Mouse (Mus musculus) cerebellum, adult 2 months (tissue): ENCODE data around the gene Dennd2d.

Experiments
- CTCF ChIP-seq: fragments of 200-500 bp; IDR thresholded peaks from 2 replicates; pipeline ENCODE4 v1.5.1; 2011; ENCODE audit warnings: low read depth, mild to moderate bottlenecking, control low read depth, low read length, moderate library complexity, borderline replicate concordance; ENCODE audit not compliant: insufficient read depth
- POLR2A ChIP-seq: fragments of 200-500 bp; IDR thresholded peaks from 2 replicates; pipeline ENCODE4 v1.6.1; 2011; ENCODE audit warnings: low read length, control low read depth, borderline replicate concordance; ENCODE audit not compliant: insufficient read depth

DNA sequence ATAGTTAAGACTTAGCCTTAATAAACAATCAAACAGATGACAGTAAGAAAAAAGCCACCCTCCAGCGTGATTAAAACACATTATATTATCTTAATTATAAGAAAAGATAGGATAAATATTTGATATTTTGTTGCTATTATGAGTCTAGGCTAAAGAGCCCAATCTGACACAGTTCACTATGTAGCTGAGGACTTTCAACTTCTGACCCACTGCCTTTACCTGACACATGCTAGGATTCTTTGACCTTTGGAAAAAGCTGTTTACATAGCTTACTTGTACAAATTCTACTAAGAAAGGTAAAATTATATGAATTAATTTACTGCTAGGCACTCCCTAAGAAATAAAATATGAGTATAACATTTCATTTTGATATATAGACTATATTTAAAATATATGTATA, 28.5 kb downstream of the Dennd2d start:
- TF ChIP-seq POLR2A, result no peak
- TF ChIP-seq CTCF, result no peak
